Mouse (Mus musculus) small intestine, adult 2 months (tissue): ENCODE results near the gene Cldn22. TPM values are rescaled to one million over a fixed set of nuclear protein-coding genes. Genes with fewer than 3 reads are reported as not detected.

Experiments
- H3K27ac ChIP-seq: fragments of 200-500 bp; 2 replicates; pipeline ENCODE4 v1.5.1; 2012; ENCODE audit warnings: low read depth, low read length, control low read depth, inconsistent platforms; ENCODE audit not compliant: insufficient read depth
- H3K27me3 ChIP-seq: fragments of 200-500 bp; 2 replicates; pipeline ENCODE4 v1.6.1; 2012; ENCODE audit warnings: mild to moderate bottlenecking, moderate library complexity, low read length, inconsistent platforms; ENCODE audit not compliant: control insufficient read depth, insufficient read depth
- H3K36me3 ChIP-seq: fragments of 200-500 bp; 2 replicates; pipeline ENCODE4 v1.6.1; 2012; ENCODE audit warnings: mild to moderate bottlenecking, low read length, control low read depth, inconsistent platforms; ENCODE audit not compliant: control insufficient read depth, insufficient read depth
- H3K4me1 ChIP-seq: fragments of 200-500 bp; 2 replicates; pipeline ENCODE4 v1.6.1; 2012; ENCODE audit warnings: low read length, inconsistent platforms, mixed read lengths; ENCODE audit not compliant: control insufficient read depth, insufficient read depth, insufficient read length
- H3K4me3 ChIP-seq: fragments of 200-500 bp; 2 replicates; pipeline ENCODE4 v1.5.1; 2012; ENCODE audit warnings: low read depth, mild to moderate bottlenecking, control low read depth, inconsistent platforms, low read length, moderate library complexity
- CTCF ChIP-seq: fragments of 200-500 bp; IDR thresholded peaks from 2 replicates; pipeline ENCODE4 v1.5.1; 2012; ENCODE audit warnings: low read depth, mild to moderate bottlenecking, control low read depth, inconsistent platforms, low read length, moderate library complexity, mixed read lengths; ENCODE audit not compliant: insufficient replicate concordance, insufficient read length; ENCODE audit errors: extremely low read depth
- POLR2A ChIP-seq: fragments of 200-500 bp; IDR thresholded peaks from 2 replicates; pipeline ENCODE4 v1.6.1; 2012; ENCODE audit warnings: low read depth, mild to moderate bottlenecking, control low read depth, inconsistent platforms, low read length, moderate library complexity
- WGBS: fragments of 180-500 bp; shearing (Covaris S2); methylation state at CpG from one replicate; pipeline ENCODE4 v1.1.7; 2018; 5-methylcytosine and 5-hydroxymethylcytosine counted together
- polyA plus RNA-seq: library from polyadenylated mRNA; depleted of rRNA; stranded (reverse); fragments of >200 nt; gene quantifications from 2 replicates; pipeline ENCODE4 v1.2.3, GENCODE M21; 2012; rRNA removed

Gene Cldn22
- 0.43 TPM in 1 of 2 replicates, not detected in the other for polyA plus RNA-seq

DNA sequence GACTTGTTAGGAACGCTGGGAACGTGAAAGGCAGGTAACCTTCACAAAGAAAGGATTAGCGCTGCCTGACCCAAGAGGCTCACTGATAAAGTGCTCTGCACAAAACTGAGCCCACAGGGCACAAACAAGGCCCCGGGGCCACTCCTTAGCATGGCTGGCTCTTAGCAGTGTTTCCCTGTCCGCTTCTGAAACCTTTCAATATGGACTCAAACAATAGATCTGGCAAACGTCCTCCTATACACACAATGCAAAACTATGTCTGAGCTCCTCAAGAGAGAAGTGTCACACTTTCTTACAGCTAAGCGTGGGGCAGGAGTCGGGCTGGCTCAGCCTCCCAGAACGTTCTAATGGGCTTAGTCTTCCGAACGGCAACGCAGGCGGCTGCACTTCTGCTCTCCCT is at the start of gene Cldn22:
TSS of gene Cldn22 (plus strand) at position 301 of the 400 bp plus-strand sequence.
- Histone ChIP-seq H3K36me3 (0 out of 2 replicates have a peak, but pooled peaks cover 2% of the 10 kb centered on the region), H3K4me3 (no peak within 1 kb of the TSS), H3K27ac (no peak within 1 kb of the TSS), H3K27me3 (no peaks in the 10 kb centered on the region), H3K4me1 (no peaks in the 10 kb centered on the region)
- TF ChIP-seq POLR2A (no peak), CTCF (no peak)
- 54% methylated on average over 13 of the region's 13 CpGs for WGBS

DNA sequence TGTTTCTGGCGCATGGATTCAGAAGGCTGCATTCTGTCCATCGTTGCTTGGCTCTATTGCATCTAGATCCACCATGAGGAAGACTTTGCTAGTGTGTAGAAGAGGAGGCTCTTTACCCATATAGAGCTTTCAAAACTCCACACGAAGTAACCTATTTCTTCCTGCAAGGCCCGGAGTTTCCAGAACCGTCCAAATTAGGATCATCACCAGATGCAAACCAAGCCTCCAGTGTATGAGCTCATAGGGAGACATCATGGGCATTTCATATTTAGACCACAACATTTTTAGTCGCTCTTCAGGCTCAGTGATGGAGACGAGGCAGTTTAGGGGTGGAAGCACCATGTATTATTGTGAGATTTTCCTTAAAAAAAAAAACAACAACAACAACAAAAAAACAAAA is 46.9 kb upstream of the Cldn22 start:
- TF ChIP-seq CTCF (no peak), POLR2A (no peak)
- H3K36me3 ChIP-seq: no peaks in the 10 kb centered on the region
- WGBS: 91% methylated on average over 7 of the region's 7 CpGs
- H3K4me3 ChIP-seq: no peak overlapping the region
- no peaks in the 10 kb centered on the region for H3K27me3 ChIP-seq
- no peak overlapping the region for H3K27ac ChIP-seq
- H3K4me1 ChIP-seq: no peaks in the 10 kb centered on the region

DNA sequence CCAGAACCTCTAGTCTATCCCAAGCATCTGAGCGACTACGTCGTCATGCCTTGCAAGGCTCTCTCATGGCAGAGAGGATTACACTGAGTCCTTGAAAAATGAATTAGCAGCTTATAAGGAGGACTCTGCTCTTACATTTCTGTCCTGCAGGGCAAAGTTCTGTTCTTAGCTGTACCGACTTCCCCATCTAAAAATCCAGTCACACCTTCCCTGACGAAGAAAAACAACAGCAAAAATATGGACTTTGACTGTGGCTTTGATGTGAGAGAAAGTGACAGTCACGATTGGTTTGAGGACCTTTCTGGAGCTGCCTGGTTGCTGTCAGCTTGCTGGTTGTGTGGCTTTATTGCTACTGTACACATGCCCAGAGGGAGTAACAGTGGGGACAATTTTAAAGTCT is 44.7 kb upstream of the Cldn22 start:
- H3K27ac ChIP-seq: no peak overlapping the region
- no peaks in the 10 kb centered on the region for H3K4me1 ChIP-seq
- TF ChIP-seq POLR2A: no peak
- TF ChIP-seq CTCF: no peak
- no peak overlapping the region for H3K4me3 ChIP-seq
- no peaks in the 10 kb centered on the region for H3K27me3 ChIP-seq
- 36% methylated on average over 6 of the region's 6 CpGs for WGBS
- no peaks in the 10 kb centered on the region for H3K36me3 ChIP-seq

DNA sequence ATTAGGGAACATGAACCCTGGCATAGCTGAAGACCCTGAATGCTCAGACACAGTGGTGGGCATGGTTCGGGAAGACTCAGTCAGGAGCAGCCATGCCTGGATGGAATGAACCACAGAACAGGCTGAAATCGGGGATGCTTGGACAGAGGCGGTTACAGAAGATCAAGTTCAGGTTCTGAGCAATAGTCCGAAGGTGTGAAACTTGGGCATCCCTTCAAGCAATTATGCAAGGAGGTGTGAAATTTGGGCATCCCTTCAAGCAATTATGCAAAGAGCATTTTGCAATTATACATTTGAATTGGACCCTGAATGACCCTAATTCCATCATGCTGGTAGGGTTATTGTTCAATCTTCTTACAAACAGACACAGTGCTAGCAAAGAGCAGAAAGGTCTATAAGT is 42.4 kb upstream of the Cldn22 start:
- no peak overlapping the region for H3K27ac ChIP-seq
- WGBS: 92% methylated on average over 4 of the region's 4 CpGs
- TF ChIP-seq POLR2A: no peak
- no peak for TF ChIP-seq CTCF
- H3K4me1 ChIP-seq: no peaks in the 10 kb centered on the region
- H3K27me3 ChIP-seq: no peaks in the 10 kb centered on the region
- no peaks in the 10 kb centered on the region for H3K36me3 ChIP-seq
- no peak overlapping the region for H3K4me3 ChIP-seq

DNA sequence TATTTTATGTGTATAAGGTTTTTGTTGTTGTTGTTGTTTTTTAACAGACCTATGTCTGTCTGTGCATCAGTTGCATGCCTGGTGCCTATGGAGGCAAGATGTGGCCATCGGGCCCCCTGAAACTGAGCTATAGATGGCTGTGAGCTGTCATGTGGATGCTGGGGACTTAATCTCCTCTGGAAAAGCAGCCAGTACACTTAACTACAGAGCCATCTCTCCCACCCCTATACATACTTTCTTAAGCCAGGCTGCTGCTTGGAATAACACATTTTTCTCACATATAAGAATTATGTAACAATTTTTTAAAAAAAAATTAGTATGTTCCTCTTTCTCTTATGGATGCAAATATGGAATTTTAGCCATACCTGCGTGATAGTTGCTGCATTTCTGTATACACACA is 40.7 kb upstream of the Cldn22 start:
- TF ChIP-seq CTCF (no peak), POLR2A (no peak)
- H3K27me3 ChIP-seq: no peaks in the 10 kb centered on the region
- H3K4me3 ChIP-seq: no peak overlapping the region
- WGBS: 88% methylated on average over 2 of the region's 2 CpGs
- no peak overlapping the region for H3K27ac ChIP-seq
- no peaks in the 10 kb centered on the region for H3K36me3 ChIP-seq
- no peaks in the 10 kb centered on the region for H3K4me1 ChIP-seq

DNA sequence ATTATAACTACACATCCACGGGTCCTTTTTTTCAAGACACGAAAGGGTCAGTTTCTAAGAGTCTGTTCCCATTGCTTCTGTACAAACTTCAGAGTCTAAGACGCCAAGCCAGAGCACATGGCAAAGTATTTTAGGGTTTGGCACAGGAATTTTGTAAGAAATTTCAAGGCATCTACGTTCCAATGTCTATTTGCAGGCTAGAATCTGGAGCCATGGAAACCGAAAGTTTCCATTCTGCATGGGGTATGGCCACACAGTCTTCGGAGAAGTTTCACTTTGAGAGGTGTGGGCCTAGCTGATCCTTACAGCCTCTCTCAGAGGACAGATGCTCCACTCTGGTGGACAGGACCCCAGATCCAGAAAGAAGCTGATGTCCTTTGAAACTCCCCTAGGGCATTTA is 40.3 kb upstream of the Cldn22 start:
- no peak overlapping the region for H3K4me3 ChIP-seq
- 78% methylated on average over 6 of the region's 6 CpGs for WGBS
- H3K4me1 ChIP-seq: no peaks in the 10 kb centered on the region
- no peaks in the 10 kb centered on the region for H3K36me3 ChIP-seq
- H3K27ac ChIP-seq: no peak overlapping the region
- TF ChIP-seq POLR2A (no peak), CTCF (no peak)
- H3K27me3 ChIP-seq: no peaks in the 10 kb centered on the region

DNA sequence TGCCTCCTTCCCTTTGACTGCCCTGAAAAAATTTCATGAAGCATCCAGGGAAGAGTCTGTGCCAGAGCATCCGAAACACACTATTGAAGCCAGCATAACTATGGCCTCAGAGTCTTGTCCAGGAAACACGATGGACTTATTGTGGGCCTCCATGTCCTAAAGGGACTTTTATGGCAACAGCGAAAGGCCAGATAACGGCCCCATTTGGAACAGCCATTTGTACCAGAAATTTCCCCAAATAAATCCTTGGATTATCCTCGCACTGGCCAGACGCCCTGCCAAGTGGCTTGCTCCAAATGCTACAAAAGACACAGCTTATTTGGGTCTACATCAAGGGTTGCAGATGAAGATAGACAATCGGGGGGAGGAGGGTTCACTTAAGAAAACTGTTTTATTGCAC is 39.8 kb upstream of the Cldn22 start:
- no peak for TF ChIP-seq POLR2A
- TF ChIP-seq CTCF: no peak
- H3K27me3 ChIP-seq: no peaks in the 10 kb centered on the region
- H3K4me1 ChIP-seq: no peaks in the 10 kb centered on the region
- no peak overlapping the region for H3K4me3 ChIP-seq
- WGBS: 89% methylated on average over 7 of the region's 7 CpGs
- H3K27ac ChIP-seq: no peak overlapping the region
- H3K36me3 ChIP-seq: no peaks in the 10 kb centered on the region

DNA sequence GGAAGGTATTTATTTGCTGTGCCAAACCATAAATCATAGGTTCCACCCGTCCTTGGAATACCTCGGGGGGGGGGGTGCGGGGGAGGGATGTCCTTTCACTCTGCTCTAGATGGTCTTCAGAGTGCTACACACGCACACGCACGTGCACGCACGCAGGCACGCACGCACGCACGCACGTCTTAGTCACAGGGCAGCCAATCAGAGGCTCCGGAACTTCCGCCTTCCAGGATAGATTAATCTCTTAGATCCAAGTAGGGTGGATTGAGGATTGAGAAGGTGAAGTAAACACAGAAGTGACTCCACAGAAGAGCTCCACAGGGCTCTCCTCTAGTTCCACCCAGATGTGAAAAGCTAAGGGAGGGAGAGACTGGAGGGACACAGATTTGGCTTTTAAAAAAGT is 38.0 kb upstream of the Cldn22 start:
- Histone ChIP-seq H3K4me1 (no peaks in the 10 kb centered on the region), H3K27me3 (no peaks in the 10 kb centered on the region), H3K36me3 (no peaks in the 10 kb centered on the region), H3K27ac (no peak overlapping the region), H3K4me3 (no peak overlapping the region)
- 87% methylated on average over 15 of the region's 15 CpGs for WGBS
- no peak for TF ChIP-seq CTCF
- no peak for TF ChIP-seq POLR2A
